Mouse (Mus musculus) cerebellum, adult 18-20 months (tissue): ENCODE measurements around the gene Fance.
"Not testable (repeated sequence)": the region's sequence is repeated elsewhere in the genome, so short reads cannot be mapped to it uniquely, and the experiment has no call there.

ENCODE experiments used
- DNase-seq, 2 experiments: peaks; one replicate each; pipeline ENCODE4 v3.0.0; 2021

Gene Fance

GRCm38 (mm10) chr17:28294449-28295333 is 18.6 kb upstream of the Fance start:
- DNase-seq, result no peak

GRCm38 (mm10) chr17:28298888-28299287 is 14.4 kb upstream of the Fance start:
- no peak for DNase-seq

- no peak for DNase-seq
Observed at GRCm38 (mm10) chr17:28299669-28300320, 13.5 kb upstream of the Fance start.

- no peak for DNase-seq
Observed at GRCm38 (mm10) chr17:28300323-28300722, 13.0 kb upstream of the Fance start.

- DNase-seq, result no peak
Observed at GRCm38 (mm10) chr17:28300850-28301249, 12.5 kb upstream of the Fance start.

GRCm38 (mm10) chr17:28305172-28305571 is 8.1 kb upstream of the Fance start:
- no peak for DNase-seq

- peak; percentile 89 for DNase-seq
Observed at GRCm38 (mm10) chr17:28308297-28309195, 4.8 kb upstream of the Fance start.

GRCm38 (mm10) chr17:28310831-28311230 is 2.5 kb upstream of the Fance start:
- no peak for DNase-seq

- no peak for DNase-seq
Observed at GRCm38 (mm10) chr17:28311366-28312132, 1.8 kb upstream of the Fance start.

GRCm38 (mm10) chr17:28312232-28313211 is 797 bp upstream of the Fance start:
- peak; percentile 47 to 48 for DNase-seq

GRCm38 (mm10) chr17:28313880-28314225 is 534 bp downstream of the Fance start:
- DNase-seq, result no peak

GRCm38 (mm10) chr17:28315611-28316160 is 2.4 kb downstream of the Fance start:
- no peak for DNase-seq

GRCm38 (mm10) chr17:28316476-28316875 is 3.2 kb downstream of the Fance start:
- no peak for DNase-seq

- DNase-seq, result no peak
Observed at GRCm38 (mm10) chr17:28317091-28317490, 3.8 kb downstream of the Fance start.

GRCm38 (mm10) chr17:28317725-28318124 is 4.4 kb downstream of the Fance start:
- no peak for DNase-seq

- DNase-seq, result no peak
Observed at GRCm38 (mm10) chr17:28321700-28322099, 8.4 kb downstream of the Fance start.

- no peak for DNase-seq
Observed at GRCm38 (mm10) chr17:28323786-28324185, 10.5 kb downstream of the Fance start.

GRCm38 (mm10) chr17:28324416-28324815 is 11.1 kb downstream of the Fance start:
- DNase-seq, result not testable (repeated sequence)

GRCm38 (mm10) chr17:28325751-28326150 is 12.4 kb downstream of the Fance start:
- no peak for DNase-seq

GRCm38 (mm10) chr17:28326951-28327350 is 13.6 kb downstream of the Fance start:
- DNase-seq, result no peak
